Mouse (Mus musculus) liver, embryonic 16.5 days (tissue): ENCODE measurements around the gene Rnh1. TPM values are rescaled to one million over a fixed set of nuclear protein-coding genes. Genes with fewer than 3 reads are reported as not detected.

Experiments used
- ATAC-seq: fragments of 200-750 bp; cut with Nextera tagmentation; 2 replicates; pipeline ENCODE4 v1.8.0; 2017; ENCODE audit warnings: low read depth, mild to moderate bottlenecking, moderate number of reproducible peaks, moderate library complexity
- H3K27ac ChIP-seq: fragments of 300-500 bp; sonication (generic); 2 replicates; pipeline ENCODE4 v1.5.1; 2014; ENCODE audit warnings: mild to moderate bottlenecking, low read length
- H3K27me3 ChIP-seq: fragments of 300-500 bp; sonication (generic); 2 replicates; pipeline ENCODE4 v1.6.1; 2014; ENCODE audit warnings: low read depth, low read length, mixed read lengths; ENCODE audit not compliant: control insufficient read depth, insufficient read depth
- H3K36me3 ChIP-seq: fragments of 300-500 bp; sonication (generic); 2 replicates; pipeline ENCODE4 v1.6.1; 2014; ENCODE audit warnings: mild to moderate bottlenecking; ENCODE audit not compliant: control insufficient read depth, insufficient read depth
- H3K4me1 ChIP-seq: fragments of 300-500 bp; sonication (generic); 2 replicates; pipeline ENCODE4 v1.6.1; 2014; ENCODE audit warnings: low read depth, low read length, mixed read lengths; ENCODE audit not compliant: control insufficient read depth
- H3K4me2 ChIP-seq: fragments of 300-500 bp; sonication (generic); 2 replicates; pipeline ENCODE4 v1.6.1; 2014; ENCODE audit warnings: low read depth, low read length, mixed read lengths
- H3K4me3 ChIP-seq: fragments of 300-500 bp; sonication (generic); 2 replicates; pipeline ENCODE4 v1.5.1; 2014; ENCODE audit warnings: low read depth, mild to moderate bottlenecking, low read length
- H3K9ac ChIP-seq: fragments of 300-500 bp; sonication (generic); 2 replicates; pipeline ENCODE4 v1.6.1; 2014; ENCODE audit warnings: low read depth, low read length
- H3K9me3 ChIP-seq: fragments of 300-500 bp; sonication (generic); replicated peaks from 2 replicates; pipeline ENCODE4 v1.6.1; 2016; ENCODE audit warnings: low read length; ENCODE audit not compliant: control insufficient read depth
- WGBS: fragments of 180-500 bp; shearing (Covaris S2); extraction: QIAGEN DNeasy Blood & Tissue Kit; methylation state at CpG from one replicate; pipeline ENCODE4 v1.1.7; 2014; ENCODE audit not compliant: insufficient replicate concordance; 5-methylcytosine and 5-hydroxymethylcytosine counted together
- polyA plus RNA-seq: library from polyadenylated mRNA; unstranded; fragments of >200 nt; fragmentation: Nextera tagmentation; extraction: Ambion mirVana; gene quantifications from 2 replicates; pipeline ENCODE4 v1.2.1, GENCODE M21; 2015

Gene Rnh1
- polyA plus RNA-seq, 1 experiment from 2014 or later, result 71.7 TPM

- peak; percentile 90 for ATAC-seq
- under 1% methylated on average over 59 of the region's 59 CpGs for WGBS
These were observed 41.4 kb downstream of the Rnh1 start for GRCm38 (mm10) chr7:141131024-141131820.

DNA sequence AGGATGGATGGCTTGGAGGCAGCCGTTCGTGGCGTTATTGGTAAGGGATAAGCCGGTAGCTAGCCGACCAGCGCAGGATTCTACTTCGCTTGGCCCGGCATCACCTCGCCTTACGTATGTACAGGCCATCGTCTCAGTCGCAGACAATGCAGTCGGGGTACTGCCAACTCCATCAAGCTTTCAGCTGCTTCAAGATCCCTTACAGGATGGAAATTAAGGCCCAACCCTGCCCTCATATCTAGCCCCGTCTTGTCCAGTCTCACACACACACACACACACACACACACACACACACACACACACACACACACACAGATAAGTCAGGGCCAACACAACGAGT lies 49.2 kb downstream of the Rnh1 start:
- Histone ChIP-seq H3K9me3 (no peaks in the 10 kb centered on the region), H3K4me1 (peaks cover 77% of the 10 kb centered on the region), H3K4me2 (peak overlapping the region; percentile 94), H3K4me3 (peak overlapping the region; percentile 76), H3K9ac (peak overlapping the region; percentile 79), H3K36me3 (no peaks in the 10 kb centered on the region), H3K27me3 (no peaks in the 10 kb centered on the region), H3K27ac (peak overlapping the region; percentile 94)
- no peak; the same call in 1 of the 2 replicates for ATAC-seq
- 5% methylated on average over 15 of the region's 15 CpGs for WGBS

More at GRCm38 (mm10) chr7:141131024-141131820, 41.4 kb downstream of the Rnh1 start:
- Histone ChIP-seq H3K9me3 (no peaks in the 10 kb centered on the region), H3K27me3 (no peaks in the 10 kb centered on the region), H3K4me2 (peak overlapping the region; percentile 79), H3K27ac (peak overlapping the region; percentile 99), H3K36me3 (peaks cover 19% of the 10 kb centered on the region), H3K9ac (peak overlapping the region; percentile 98), H3K4me3 (peak overlapping the region; percentile 92), H3K4me1 (peaks cover 69% of the 10 kb centered on the region)

DNA sequence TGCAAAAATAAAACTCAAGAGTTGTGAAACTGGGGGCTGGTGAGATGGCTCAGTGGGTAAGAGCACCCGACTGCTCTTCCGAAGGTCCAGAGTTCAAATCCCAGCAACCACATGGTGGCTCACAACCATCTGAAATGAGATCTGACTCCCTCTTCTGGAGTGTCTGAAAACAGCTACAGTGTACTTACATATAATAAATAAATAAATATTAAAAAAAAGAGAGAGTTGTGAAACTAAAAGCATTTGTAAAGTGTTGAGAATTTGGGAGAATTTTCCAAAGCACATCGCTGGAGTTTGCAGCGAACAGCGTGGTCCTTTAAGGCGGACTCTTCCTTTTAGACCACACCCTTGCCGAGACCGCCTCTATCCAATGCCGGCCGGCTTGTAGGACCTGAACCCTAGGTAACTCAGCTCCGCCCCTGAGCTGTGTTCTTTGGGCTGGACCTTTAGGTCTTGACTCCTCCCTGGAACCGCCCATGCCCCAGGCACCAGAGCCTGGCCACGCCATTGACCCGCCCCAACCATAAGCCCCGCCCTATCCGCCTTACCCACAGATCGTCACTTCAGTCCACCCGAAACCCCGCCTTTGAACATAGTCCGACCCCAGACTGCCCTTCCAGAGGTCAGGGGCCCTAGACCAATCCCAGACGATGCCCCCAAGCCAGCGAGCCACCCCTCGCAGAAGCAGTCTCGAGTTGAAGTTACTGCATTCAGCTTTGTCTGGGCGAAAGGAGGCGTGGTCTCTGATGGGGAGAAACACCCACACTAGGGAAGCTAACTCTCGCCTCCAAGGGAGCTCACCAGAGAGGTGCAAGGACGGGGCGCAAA lies 49.8 kb downstream of the Rnh1 start:
- Histone ChIP-seq H3K9me3 (no peaks in the 10 kb centered on the region), H3K27me3 (no peaks in the 10 kb centered on the region), H3K9ac (peak overlapping the region; percentile 79), H3K4me2 (peak overlapping the region; percentile 94), H3K4me3 (peak overlapping the region; percentile 76), H3K27ac (peak overlapping the region; percentile 94), H3K36me3 (no peaks in the 10 kb centered on the region), H3K4me1 (peaks cover 78% of the 10 kb centered on the region)
- ATAC-seq, result peak; percentile 99
- WGBS, result under 1% methylated on average over 29 of the region's 29 CpGs

GRCm38 (mm10) chr7:141122245-141122644 lies 50.4 kb downstream of the Rnh1 start, which contains the start of gene Ptdss2:
Gene Ptdss2, plus strand, starts transcription at chr7:141122382.
- no peaks in the 10 kb centered on the region for H3K9me3 ChIP-seq
- peak within 1 kb of the TSS; percentile 94 for H3K27ac ChIP-seq
- peak within 1 kb of the TSS; percentile 76 for H3K4me3 ChIP-seq
- H3K4me1 ChIP-seq, result peaks cover 73% of the 10 kb centered on the region
- WGBS, result 30% methylated on average over 14 of the region's 14 CpGs
- peak within 1 kb of the TSS; percentile 79 for H3K9ac ChIP-seq
- H3K27me3 ChIP-seq, result no peaks in the 10 kb centered on the region
- no peak for ATAC-seq
- peak within 1 kb of the TSS; percentile 94 for H3K4me2 ChIP-seq
- H3K36me3 ChIP-seq, result no peaks in the 10 kb centered on the region

DNA sequence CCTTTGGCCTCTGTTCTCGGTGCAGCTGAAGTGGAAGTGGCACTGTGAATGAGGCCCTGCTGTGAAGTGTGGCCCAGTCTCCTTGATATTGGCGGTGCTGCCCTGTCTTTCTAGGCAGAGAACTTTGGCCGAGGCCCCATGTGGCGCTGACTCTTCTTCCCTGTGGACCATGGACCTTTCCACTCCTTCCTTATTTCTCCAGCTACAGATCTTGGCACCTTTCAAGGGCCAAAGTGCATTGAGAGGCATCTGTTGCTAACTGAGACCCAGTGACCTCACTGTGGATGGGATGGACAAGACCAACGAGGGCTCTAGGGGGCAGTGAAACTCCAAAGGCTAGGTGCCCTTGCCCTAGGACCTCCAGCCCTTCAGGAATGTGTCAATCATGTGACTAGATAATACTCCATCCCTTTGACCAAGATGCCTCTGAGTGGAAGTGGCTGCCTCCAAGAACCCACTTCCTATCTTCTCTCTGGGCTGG lies 51.6 kb downstream of the Rnh1 start:
- Histone ChIP-seq H3K27me3 (no peaks in the 10 kb centered on the region), H3K36me3 (no peaks in the 10 kb centered on the region), H3K4me2 (no peak overlapping the region), H3K9ac (no peak overlapping the region), H3K27ac (peak overlapping the region; percentile 77), H3K4me3 (no peak overlapping the region), H3K9me3 (no peaks in the 10 kb centered on the region), H3K4me1 (peaks cover 65% of the 10 kb centered on the region)
- 63% methylated on average over 5 of the region's 5 CpGs for WGBS
- ATAC-seq, result no peak

- peak overlapping the region; percentile 77 for H3K27ac ChIP-seq
- no peaks in the 10 kb centered on the region for H3K27me3 ChIP-seq
- no peak for ATAC-seq
- H3K9me3 ChIP-seq, result no peaks in the 10 kb centered on the region
- 61% methylated on average over 3 of the region's 3 CpGs for WGBS
- no peak overlapping the region for H3K4me2 ChIP-seq
- H3K4me1 ChIP-seq, result peaks cover 61% of the 10 kb centered on the region
- H3K9ac ChIP-seq, result no peak overlapping the region
- no peaks in the 10 kb centered on the region for H3K36me3 ChIP-seq
- H3K4me3 ChIP-seq, result no peak overlapping the region
These were observed 52.1 kb downstream of the Rnh1 start for GRCm38 (mm10) chr7:141120605-141121004.

GRCm38 (mm10) chr7:141119487-141119886 lies 53.2 kb downstream of the Rnh1 start:
- no peak overlapping the region for H3K4me3 ChIP-seq
- H3K4me2 ChIP-seq, result no peak overlapping the region
- peaks cover 50% of the 10 kb centered on the region for H3K4me1 ChIP-seq
- H3K9me3 ChIP-seq, result no peaks in the 10 kb centered on the region
- no peak overlapping the region; the same call in 1 of the 2 replicates for H3K27ac ChIP-seq
- 42% methylated on average over 3 of the region's 3 CpGs for WGBS
- H3K27me3 ChIP-seq, result no peaks in the 10 kb centered on the region
- no peak overlapping the region for H3K9ac ChIP-seq
- no peak for ATAC-seq
- no peaks in the 10 kb centered on the region for H3K36me3 ChIP-seq

DNA sequence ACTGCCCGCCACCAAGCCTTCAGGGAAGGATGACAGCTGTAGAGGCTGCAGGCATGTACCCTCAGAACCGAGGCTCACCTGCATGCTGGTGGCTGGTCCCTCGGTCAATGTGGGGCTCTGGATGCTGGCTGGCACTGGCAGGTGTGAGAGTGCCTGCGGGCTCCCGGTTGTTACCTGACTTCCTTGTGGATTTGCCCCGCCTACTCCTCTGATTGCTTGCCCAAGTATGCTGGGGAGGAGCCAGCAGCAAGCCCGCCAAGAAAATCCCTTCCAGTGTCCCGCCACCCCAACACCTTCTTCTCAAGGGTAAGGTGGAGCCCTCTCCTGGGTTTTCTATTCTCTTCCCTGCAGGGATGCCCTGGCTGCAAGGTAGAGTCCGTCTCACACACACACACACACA lies 55.0 kb downstream of the Rnh1 start, which contains the start of gene Ano9:
Gene Ano9 (minus strand): TSS at position 171 of the 400 bp plus-strand sequence.
- 38% methylated on average over 9 of the region's 9 CpGs for WGBS
- no peak within 1 kb of the TSS for H3K4me3 ChIP-seq
- no peaks in the 10 kb centered on the region for H3K36me3 ChIP-seq
- H3K9ac ChIP-seq, result no peak within 1 kb of the TSS; the same call in 1 of the 2 replicates
- H3K4me1 ChIP-seq, result peaks cover 38% of the 10 kb centered on the region
- H3K27me3 ChIP-seq, result 0 out of 2 replicates have a peak, but pooled peaks cover 3% of the 10 kb centered on the region
- no peak within 1 kb of the TSS for H3K27ac ChIP-seq
- H3K9me3 ChIP-seq, result no peaks in the 10 kb centered on the region
- H3K4me2 ChIP-seq, result no peak within 1 kb of the TSS
- no peak for ATAC-seq
